Mouse (Mus musculus): ENCODE results near the gene Tgfb2.

- TF ChIP-seq POU5F1 (IDR thresholded peaks at IDR 0.05; ENCODE audit: borderline replicate concordance, low read length) (no peak), CTCF (conservative IDR thresholded peaks at IDR 0.05; ENCODE audit: low read length) (no peak)
Measured at GRCm38 (mm10) chr1:186650011-186650410, 55.8 kb downstream of the Tgfb2 start.
